Mouse (Mus musculus) T-helper 1 cell (primary cell): Measurements from ENCODE around the gene Fkbp14.

Source experiments
- in situ Hi-C: fragments of 300-600 bp; cut with MboI, MseI; formaldehyde crosslinking; loops from one replicate; pipeline ENCODE4 v1.15.1; 2025; ENCODE audit warnings: high pct_unique_total_duplicates

Gene Fkbp14

DNA sequence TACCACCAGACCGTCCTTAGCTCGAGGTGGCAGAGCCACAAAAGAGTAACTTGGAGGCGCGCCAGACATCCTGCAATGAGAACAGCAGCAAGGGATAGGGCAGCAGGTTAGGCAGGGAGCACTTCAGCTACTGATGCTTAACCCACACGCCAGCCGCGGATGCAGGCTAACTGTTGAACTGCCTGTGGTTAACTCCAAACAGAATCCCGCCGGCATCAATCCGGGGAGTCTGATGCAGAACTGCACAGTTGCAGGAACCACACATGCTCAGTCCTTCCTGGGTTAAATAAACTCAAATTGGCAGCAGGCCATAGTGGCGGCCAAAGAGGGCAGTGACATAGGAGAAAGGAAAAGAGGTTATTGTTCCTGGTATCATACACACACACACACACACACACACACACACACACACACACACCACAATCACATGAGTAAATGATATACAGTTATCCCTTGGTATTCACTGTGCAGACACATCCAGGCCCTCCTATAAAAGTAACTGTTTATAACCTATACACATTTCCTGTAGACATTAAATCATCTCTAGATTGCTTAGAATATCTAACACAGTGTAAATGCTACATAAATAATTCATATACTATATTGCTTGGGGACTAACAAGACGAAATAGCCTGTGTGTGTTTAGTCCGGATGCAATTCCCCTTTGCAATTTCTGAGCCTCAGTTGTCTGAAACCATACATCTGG, 48.6 kb downstream of the Fkbp14 start:
- in situ Hi-C loops: no loop called here

DNA sequence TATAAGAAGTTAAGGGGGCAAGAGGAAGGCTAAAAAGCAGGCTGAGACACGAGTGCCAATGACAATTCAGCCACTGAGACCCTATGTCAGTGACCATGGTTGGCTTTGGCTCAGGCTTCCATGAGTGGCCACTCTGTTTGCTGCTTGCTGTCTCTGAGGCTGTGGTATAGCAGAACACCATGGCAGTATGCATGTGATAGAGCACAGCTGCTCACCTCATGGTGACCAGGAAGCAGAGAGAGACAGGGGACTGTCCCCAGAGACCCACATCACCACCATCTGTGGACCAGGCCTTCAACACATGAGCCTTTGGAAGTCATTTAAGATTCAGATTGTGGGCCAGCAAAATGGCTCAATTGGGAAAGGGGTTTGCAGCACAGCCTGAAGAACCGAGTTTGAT, 53.5 kb downstream of the Fkbp14 start:
- in situ Hi-C loops: no loop called here

DNA sequence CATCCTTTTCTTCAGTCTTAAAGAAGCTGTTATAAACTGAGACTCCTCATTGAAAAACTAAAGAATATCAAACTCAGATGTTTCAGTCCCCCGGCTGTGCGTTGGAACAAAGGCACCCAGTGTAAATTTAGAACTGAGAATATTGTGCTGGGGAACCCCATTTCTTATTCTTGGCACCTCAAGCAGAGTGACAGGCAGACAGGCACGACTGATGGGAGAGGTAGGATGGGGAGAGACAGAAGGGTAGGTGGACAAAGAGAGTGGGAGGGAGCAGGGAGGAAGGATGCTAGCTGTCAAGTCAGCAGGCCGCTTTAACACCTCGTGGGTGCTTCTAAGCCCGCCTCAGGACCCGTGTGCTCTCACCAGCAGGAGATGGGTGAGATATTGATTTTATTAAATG, 54.3 kb downstream of the Fkbp14 start:
- in situ Hi-C loops: no loop called here

DNA sequence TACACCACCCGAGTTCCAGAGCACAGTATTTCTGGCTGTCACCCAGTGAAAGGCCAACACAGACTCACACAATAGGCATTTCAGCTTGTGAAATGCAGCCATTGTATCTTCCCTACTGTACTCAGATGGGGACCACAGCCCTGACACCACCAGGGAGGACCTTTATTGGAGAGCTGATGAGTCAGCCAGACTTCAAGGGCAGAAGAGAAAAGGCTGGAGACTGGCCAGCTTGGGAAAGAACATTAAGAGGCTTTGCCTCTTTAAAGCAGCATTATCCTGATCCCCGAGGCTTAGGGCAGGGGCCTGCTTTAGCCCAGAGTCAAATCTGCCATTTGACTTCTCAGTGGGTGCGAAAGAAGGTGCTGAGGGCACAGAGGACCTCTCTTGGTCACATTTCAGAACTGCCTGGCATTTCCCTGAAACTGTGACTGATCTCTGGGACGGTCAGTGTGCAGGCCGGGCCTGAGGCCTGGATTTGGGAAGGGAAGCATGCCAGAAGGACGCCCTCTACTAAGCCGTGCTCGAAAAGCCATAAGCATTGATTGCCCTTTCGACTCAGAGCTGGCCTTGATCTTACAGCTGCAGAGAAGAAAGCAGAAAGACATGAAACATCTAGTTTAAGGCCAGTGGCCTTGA, 56.7 kb downstream of the Fkbp14 start:
- in situ Hi-C loops: no loop called here

DNA sequence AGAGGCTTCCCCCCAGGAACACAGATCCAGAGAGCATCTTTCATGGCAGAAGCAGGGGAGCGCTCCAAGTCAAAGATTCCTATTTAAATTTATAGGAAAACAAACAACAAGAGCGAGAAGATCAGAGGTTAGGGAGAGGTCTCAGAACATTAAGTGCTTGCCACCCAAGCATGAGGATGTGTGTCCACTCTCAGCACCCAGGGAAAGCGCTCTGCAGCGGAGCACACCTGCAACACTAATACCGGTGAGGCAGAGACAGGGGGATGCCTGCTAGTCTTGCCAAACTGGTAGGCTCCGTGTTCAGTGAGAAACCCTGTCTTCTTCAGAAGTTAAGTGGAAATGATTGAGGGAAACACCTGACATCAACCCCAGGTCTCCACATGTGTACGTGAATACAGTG, 57.7 kb downstream of the Fkbp14 start:
- in situ Hi-C loops: no loop called here

DNA sequence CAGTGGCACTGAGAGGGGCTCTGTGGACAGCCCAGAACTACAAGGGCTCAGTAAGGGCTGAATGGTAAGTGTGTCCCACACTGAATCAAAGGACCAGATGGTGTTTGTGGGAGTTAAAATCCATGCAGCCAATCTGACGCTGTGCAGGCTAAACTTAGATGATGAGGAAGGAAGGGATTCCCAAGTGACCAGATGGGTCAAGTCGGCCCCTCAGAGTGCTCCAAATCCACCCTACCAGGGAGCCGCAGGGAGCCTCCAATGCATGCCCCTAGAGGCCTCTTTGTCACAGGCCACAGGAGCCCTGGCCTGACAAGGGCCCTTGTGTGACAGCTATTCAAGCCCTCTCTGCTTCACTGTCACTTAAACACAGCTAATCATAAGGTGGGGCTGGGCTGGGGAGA, 58.3 kb downstream of the Fkbp14 start:
- in situ Hi-C loops: no loop called here

DNA sequence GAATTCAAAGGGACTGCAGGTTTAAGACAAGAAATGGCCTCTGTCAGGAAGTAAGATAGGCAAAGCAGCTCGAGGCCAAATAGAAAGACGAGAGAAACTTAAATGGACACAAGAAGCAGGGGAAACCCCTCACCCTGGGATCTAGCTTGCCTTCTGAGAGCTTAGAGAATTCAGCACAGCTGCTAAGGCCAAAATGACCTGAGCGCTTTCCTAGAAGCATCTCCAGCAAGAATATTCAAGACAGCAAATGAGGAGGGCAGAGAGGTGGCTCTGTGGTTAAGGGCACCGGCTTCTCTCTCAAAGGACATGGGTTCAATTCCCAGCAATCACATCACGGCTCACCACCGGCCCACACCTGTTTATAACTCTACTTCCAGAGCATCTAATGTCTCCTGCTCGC, 60.1 kb downstream of the Fkbp14 start:
- in situ Hi-C loops: no loop called here

DNA sequence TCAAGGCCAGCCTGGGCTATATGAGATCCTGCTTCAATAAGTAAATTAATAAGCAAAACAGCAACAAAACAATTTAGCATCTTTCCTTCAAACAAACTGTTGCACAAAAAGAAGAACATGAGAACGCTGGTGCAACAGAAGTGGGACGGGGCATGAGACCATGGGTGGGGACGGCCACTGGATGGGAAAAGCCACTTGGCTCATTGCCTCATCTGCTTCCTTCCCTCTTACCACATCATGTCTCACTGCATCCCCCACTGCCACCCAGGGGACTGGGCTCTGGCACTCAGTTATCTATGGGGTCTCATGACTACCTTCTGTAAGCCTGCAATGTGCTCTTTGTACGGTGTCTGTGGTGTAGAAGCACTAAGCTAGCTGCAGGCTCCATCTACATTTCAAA, 61.6 kb downstream of the Fkbp14 start:
- in situ Hi-C loops: no loop called here

DNA sequence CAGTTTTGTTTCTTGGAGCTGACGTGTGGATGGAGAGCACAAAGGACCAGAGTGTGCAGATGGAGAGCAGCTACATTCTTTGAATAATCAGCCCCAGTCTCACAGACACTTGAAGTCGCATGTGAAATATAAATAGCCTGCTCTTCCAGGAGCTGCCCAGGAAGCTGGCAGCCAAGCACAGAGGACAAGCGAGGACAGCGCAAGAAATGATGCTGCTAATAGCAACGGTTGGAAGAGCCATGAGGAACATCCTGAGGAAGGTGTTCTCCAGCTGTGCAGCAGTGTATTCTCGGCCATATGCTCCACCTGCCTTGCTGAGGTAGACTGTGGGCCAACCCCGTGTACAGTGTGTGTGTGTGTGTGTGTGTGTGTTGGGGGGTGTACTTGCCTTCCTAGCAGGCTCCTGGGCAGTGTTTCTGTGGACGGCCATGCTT, 66.0 kb downstream of the Fkbp14 start:
- in situ Hi-C loops: no loop called here

DNA sequence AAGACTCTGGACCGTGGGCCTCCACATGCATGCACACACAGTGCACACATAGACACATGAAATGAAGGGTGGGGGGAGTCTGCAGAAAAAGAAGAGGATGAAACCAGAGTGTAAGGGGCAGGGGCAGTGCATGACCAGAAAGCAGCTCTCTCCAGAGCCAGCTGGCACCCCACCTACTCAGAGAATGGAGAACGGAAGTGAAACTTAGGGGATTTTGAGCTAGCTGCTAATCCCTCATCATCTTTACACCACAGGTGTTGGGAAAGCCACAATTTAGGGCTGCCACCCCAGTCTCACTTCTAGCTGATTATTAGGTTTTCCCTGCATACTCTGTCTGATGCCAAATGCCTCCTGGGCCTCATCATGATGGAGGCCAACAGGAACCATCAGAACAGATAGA, 66.9 kb downstream of the Fkbp14 start:
- in situ Hi-C loops: no loop called here

DNA sequence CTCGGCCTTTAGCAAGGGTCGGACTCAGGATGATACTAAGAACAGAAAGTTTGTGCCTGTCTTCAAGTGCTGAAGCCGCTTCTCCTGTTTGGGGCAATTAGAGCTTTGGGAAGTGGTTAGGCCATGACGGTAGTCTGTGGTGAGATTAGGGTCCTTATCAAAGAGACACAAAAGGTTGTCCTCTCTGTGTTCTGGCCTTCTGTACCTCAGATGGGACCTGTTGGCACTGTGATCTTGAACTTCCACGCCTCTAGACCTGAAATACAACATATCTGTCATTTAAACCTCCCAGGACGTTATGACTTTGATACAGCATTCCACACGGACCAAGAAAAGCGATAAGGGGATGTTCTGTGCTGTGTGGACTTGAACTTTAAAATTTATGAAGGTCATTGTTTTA, 68.4 kb downstream of the Fkbp14 start:
- in situ Hi-C loops: no loop called here
